Mouse (Mus musculus) megakaryocyte, adult 5-6 weeks (primary cell): ENCODE measurements around the gene Bco1. TPM values are rescaled to one million over a fixed set of nuclear protein-coding genes. Genes with fewer than 3 reads are reported as not detected.

Source experiments
- ATAC-seq: 2 replicates; pipeline ENCODE4 v1.8.0; 2016; ENCODE audit warnings: mild to moderate bottlenecking, inconsistent platforms; ENCODE audit not compliant: poor library complexity, severe bottlenecking
- total RNA-seq, 2 experiments: library from RNA; stranded (forward) in 1 of 2; stranded (reverse) in 1 of 2; fragments of 153-499, 151-499 nt in 1 of 2; fragments of 221-1000, 200-1000 nt in 1 of 2; gene quantifications; 2 replicates each; pipeline versions ENCODE4 v1.2.3 to v1.2.4; 2015 to 2017

Gene Bco1
- total RNA-seq, 2 experiments from 2014 or later: not detected

DNA sequence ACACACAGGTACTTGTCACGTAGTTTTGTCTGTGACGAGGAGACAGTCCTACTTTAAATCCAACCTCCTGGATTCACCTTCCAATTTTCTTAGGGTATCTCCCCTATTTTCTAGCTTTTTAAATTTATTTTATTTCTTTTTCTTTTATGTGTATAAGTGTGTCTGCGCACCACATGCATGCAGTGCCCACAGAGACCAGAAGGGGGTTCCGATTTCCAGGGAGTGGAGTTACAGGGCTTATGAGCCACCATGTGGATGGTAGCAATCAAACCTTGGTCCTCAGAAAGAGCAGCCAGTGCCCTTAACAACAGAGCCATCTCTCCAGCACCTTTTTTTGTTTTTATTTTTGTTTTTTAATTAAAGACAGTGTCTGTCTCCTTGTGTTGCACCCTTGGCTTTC lies 87.1 kb downstream of the Bco1 start:
- ATAC-seq: no peak

Other genes with a start within 250 kb of the Bco1 start
- 43.3 and 49.2 TPM in 2 replicates for gene Cmc2, start 174.4 kb upstream of the Bco1 start, total RNA-seq (2015)
- 51.7 and 66.0 TPM in 2 replicates for gene Cmc2, start 174.4 kb upstream of the Bco1 start, total RNA-seq (2017)
- 26.9 and 35.6 TPM in 2 replicates for gene Cenpn, start 174.1 kb upstream of the Bco1 start, total RNA-seq (2015)
- 35.7 and 36.8 TPM in 2 replicates for gene Cenpn, start 174.1 kb upstream of the Bco1 start, total RNA-seq (2017)
- gene Atmin, start 152.5 kb upstream of the Bco1 start, total RNA-seq (2015): 12.3 and 14.5 TPM in 2 replicates
- 8.6 and 11.3 TPM in 2 replicates for gene Atmin, start 152.5 kb upstream of the Bco1 start, total RNA-seq (2017)
- 0.40 and 0.43 TPM in 2 replicates for gene 1700030J22Rik, start 116.9 kb upstream of the Bco1 start, total RNA-seq (2015)
- gene 1700030J22Rik, start 116.9 kb upstream of the Bco1 start, total RNA-seq (2017): 0.29 and 0.37 TPM in 2 replicates
- gene Gcsh, start 102.3 kb upstream of the Bco1 start, total RNA-seq (2015): 12.6 and 15.5 TPM in 2 replicates
- gene Gcsh, start 102.3 kb upstream of the Bco1 start, total RNA-seq (2017): 12.6 and 25.3 TPM in 2 replicates
- gene Pkd1l2, start 13.4 kb upstream of the Bco1 start, total RNA-seq (2015): 0.04 and 0.07 TPM in 2 replicates
- gene Pkd1l2, start 13.4 kb upstream of the Bco1 start, total RNA-seq (2017): 0.04 and 0.08 TPM in 2 replicates
- 4.6 and 5.4 TPM in 2 replicates for gene Gan, start 62.3 kb downstream of the Bco1 start, total RNA-seq (2015)
- 4.6 and 4.8 TPM in 2 replicates for gene Gan, start 62.3 kb downstream of the Bco1 start, total RNA-seq (2017)
- gene Cmip, start 161.2 kb downstream of the Bco1 start, total RNA-seq (2015): 58.4 and 60.3 TPM in 2 replicates
- 22.7 and 26.5 TPM in 2 replicates for gene Cmip, start 161.2 kb downstream of the Bco1 start, total RNA-seq (2017)